In the genomic region with DNA sequence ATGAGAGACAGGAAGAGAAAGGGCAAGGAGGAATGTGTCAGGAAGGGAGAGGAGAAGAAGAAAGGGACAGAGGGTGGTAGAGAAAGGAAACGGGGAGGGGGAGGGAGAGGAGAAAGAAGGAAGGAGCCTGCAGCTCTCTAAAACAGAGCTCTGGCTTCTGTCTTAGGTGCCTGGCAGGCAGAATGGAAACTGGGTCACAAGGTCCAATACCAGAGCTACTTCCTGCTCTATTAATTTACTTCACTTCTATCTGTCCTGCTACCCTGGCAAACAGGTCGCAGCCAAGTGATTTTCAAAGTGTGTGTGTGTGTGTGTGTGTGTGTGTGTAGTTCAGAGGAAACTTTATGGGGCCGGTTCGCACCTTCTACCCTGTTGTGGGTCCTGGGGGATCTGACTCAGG, we compare ENCODE assay signal across 11 mouse cellular contexts.
DNase-seq lines count a peak whose midpoint lies in the region; TF ChIP-seq lines count a peak whose summit lies in the region.
"Had no signal": no experiment of that assay in that cellular context is flagged by ENCODE, and none has a peak within 500 bp of the region (broad histone marks: within the 10 kb centered on the region; RNA-seq: fewer than 3 reads in every experiment).

No protein-coding gene starts in this region.

- H3K4me1 ChIP-seq in spleen, adult 2 months (ENCODE audit: control insufficient read depth, insufficient read depth, insufficient read length): peaks cover 29% of the 10 kb centered on the region; the same call in 1 of the 2 replicates

- H3K27me3 ChIP-seq in spleen, adult 2 months (ENCODE audit: control insufficient read depth, insufficient read depth, low read length): no peaks in the 10 kb centered on the region

- TF ChIP-seq CTCF in spleen, adult 2 months (IDR thresholded peaks at IDR 0.05; ENCODE audit: extremely low read depth, insufficient read depth, insufficient read length, insufficient replicate concordance): no peak

- H3K4me3 ChIP-seq in spleen, adult 2 months (ENCODE audit: extremely low read depth, insufficient read depth, insufficient read length): no peak overlapping the region
- H3K4me3 ChIP-seq: myocyte had no signal

- peaks cover 3% of the 10 kb centered on the region for H3K36me3 ChIP-seq in spleen, adult 2 months (ENCODE audit: control insufficient read depth, insufficient read depth, low read length)

- WGBS in spleen, adult 2 months: 21% methylated on average over 4 of the region's 4 CpGs

- H3K27ac ChIP-seq in spleen, adult 2 months (ENCODE audit: insufficient read depth, low read length): 0 out of 2 replicates have a peak overlapping the region, but pooled peaks have one; percentile 2
- H3K27ac ChIP-seq: macrophage had no signal

- peak; percentile 18 for DNase-seq in embryo, embryonic 10.5 days (ENCODE audit: low spot score)
- DNase-seq in embryo, embryonic 10 days (ENCODE audit: low spot score): no peak
- no peak for DNase-seq in spleen, adult 2 months (ENCODE audit: low read depth in 1 of 2, low spot score in 2 of 2)
- no peak for DNase-seq in spleen, adult 12 weeks (ENCODE audit: low spot score)
- peak; percentile 49 for DNase-seq in heart, postnatal 4 days
- DNase-seq in neural tube, embryonic 10.5 days (ENCODE audit: extremely low spot score, low spot score): no peak
- DNase-seq in ovary, postnatal 10 days (ENCODE audit: low spot score): no peak
- DNase-seq in adrenal gland, postnatal 36 days: no peak
- DNase-seq: layer of hippocampus, adult 9-11 months had no signal

- TF ChIP-seq POLR2A in spleen, adult 2 months (IDR thresholded peaks at IDR 0.05; ENCODE audit: low read depth, low read length): no peak

Comparison
In these comparisons a context has a peak if more than half of its experiments do, and no peak if none do; other contexts are left out.
1. DNase-seq: peak in embryo, embryonic 10.5 days (single experiment) and heart, postnatal 4 days (single experiment); none in embryo, embryonic 10 days (single experiment), spleen, adult 2 months (0 of 2), spleen, adult 12 weeks (single experiment), neural tube, embryonic 10.5 days (single experiment), ovary, postnatal 10 days (single experiment) and adrenal gland, postnatal 36 days (0 of 2).